7 mouse cellular contexts compared by ENCODE assay signal in genomic region chr5:113164873-113165441, GRCm38 (mm10). TPM values are rescaled to one million over a fixed set of nuclear protein-coding genes. Genes with fewer than 3 reads are reported as not detected.
DNase-seq lines count a peak whose midpoint lies in the region; ATAC-seq lines count a peak whose summit lies in the region.

No protein-coding gene starts in this region.

- no peak overlapping the region for H3K9ac ChIP-seq in hindbrain, embryonic 16.5 days (ENCODE audit: low read depth, low read length)
- H3K9ac ChIP-seq in limb, embryonic 12.5 days (replicated peaks): no peak overlapping the region
- no peak overlapping the region for H3K9ac ChIP-seq in midbrain, embryonic 11.5 days (ENCODE audit: low read length)

- no peaks in the 10 kb centered on the region for H3K36me3 ChIP-seq in hindbrain, embryonic 16.5 days (ENCODE audit: control insufficient read depth, insufficient read depth, low read length)
- H3K36me3 ChIP-seq in limb, embryonic 12.5 days: no peaks in the 10 kb centered on the region
- no peaks in the 10 kb centered on the region for H3K36me3 ChIP-seq in midbrain, embryonic 11.5 days (ENCODE audit: control insufficient read depth, insufficient read depth, low read length)
- no peaks in the 10 kb centered on the region for H3K36me3 ChIP-seq in splenic B cell, adult 2 months (ENCODE audit: control insufficient read depth, insufficient read depth, low read length, poor library complexity, severe bottlenecking)

- peak; percentile 91 for DNase-seq in WW6 (ENCODE audit: low read depth, low spot score)
- peak; percentile 70 for DNase-seq in c-Kit-negative CD71-positive TER-119-positive erythroid progenitor cells, embryonic 14.5 days (ENCODE audit: low read depth, low spot score)
- DNase-seq in gastrocnemius, adult 18-20 months (ENCODE audit: low spot score): peak; percentile 86
- peak; percentile 98 for DNase-seq in midbrain, embryonic 11.5 days (ENCODE audit: low spot score, missing footprints)
- DNase-seq in splenic B cell, adult 2 months (ENCODE audit: low read depth, low spot score): peak; percentile 75

- peak; percentile 79 for ATAC-seq in hindbrain, embryonic 16.5 days
- peak; percentile 71 for ATAC-seq in limb, embryonic 12.5 days (ENCODE audit: insufficient number of reproducible peaks, insufficient read depth, low FRiP score, low TSS enrichment, low read depth)
- ATAC-seq in midbrain, embryonic 11.5 days (ENCODE audit: low FRiP score): peak; percentile 90

- no peak overlapping the region for H3K4me3 ChIP-seq in hindbrain, embryonic 16.5 days (ENCODE audit: low read length)
- no peak overlapping the region for H3K4me3 ChIP-seq in limb, embryonic 12.5 days (replicated peaks)
- H3K4me3 ChIP-seq in midbrain, embryonic 11.5 days (ENCODE audit: low read depth, low read length): no peak overlapping the region

- H3K4me1 ChIP-seq in hindbrain, embryonic 16.5 days (ENCODE audit: control insufficient read depth, insufficient read depth, low read depth, low read length): peaks cover 17% of the 10 kb centered on the region
- peaks cover 29% of the 10 kb centered on the region for H3K4me1 ChIP-seq in limb, embryonic 12.5 days (replicated peaks)
- H3K4me1 ChIP-seq in midbrain, embryonic 11.5 days (ENCODE audit: control insufficient read depth, insufficient read depth, low read length): peaks cover 16% of the 10 kb centered on the region

- H3K4me2 ChIP-seq in hindbrain, embryonic 16.5 days (ENCODE audit: low read length): no peak overlapping the region
- H3K4me2 ChIP-seq in limb, embryonic 12.5 days: no peak overlapping the region
- no peak overlapping the region for H3K4me2 ChIP-seq in midbrain, embryonic 11.5 days

- H3K27me3 ChIP-seq in hindbrain, embryonic 16.5 days (replicated peaks; ENCODE audit: control insufficient read depth, insufficient read depth, low read length): no peaks in the 10 kb centered on the region
- peaks cover 17% of the 10 kb centered on the region for H3K27me3 ChIP-seq in limb, embryonic 12.5 days
- H3K27me3 ChIP-seq in midbrain, embryonic 11.5 days (ENCODE audit: control insufficient read depth, insufficient read depth, low read length): no peaks in the 10 kb centered on the region
- no peaks in the 10 kb centered on the region; the same call in 1 of the 2 replicates for H3K27me3 ChIP-seq in splenic B cell, adult 2 months (ENCODE audit: control insufficient read depth, insufficient read depth, low read length, poor library complexity, severe bottlenecking)

- H3K27ac ChIP-seq in hindbrain, embryonic 16.5 days (ENCODE audit: low read depth, low read length): no peak overlapping the region
- H3K27ac ChIP-seq in limb, embryonic 12.5 days: peak overlapping the region; percentile 54
- peak overlapping the region; percentile 30 for H3K27ac ChIP-seq in midbrain, embryonic 11.5 days (ENCODE audit: low read depth, low read length)

- WGBS in hindbrain, embryonic 16.5 days: 8% methylated on average over 14 of the region's 16 CpGs
- 6% methylated on average over 16 of the region's 16 CpGs for WGBS in limb, embryonic 12.5 days
- 7% methylated on average over 16 of the region's 16 CpGs for WGBS in midbrain, embryonic 11.5 days

- no peaks in the 10 kb centered on the region for H3K9me3 ChIP-seq in hindbrain, embryonic 16.5 days (ENCODE audit: control insufficient read depth, low read length)
- H3K9me3 ChIP-seq in limb, embryonic 12.5 days: no peaks in the 10 kb centered on the region
- H3K9me3 ChIP-seq in midbrain, embryonic 11.5 days (ENCODE audit: control insufficient read depth, low read length): no peaks in the 10 kb centered on the region

RNA-seq across cellular contexts. Expression of gene 2900026A02Rik, which starts 56.1 kb away (rescaled TPM):
- total RNA-seq in gastrocnemius, adult 18-20 months (2021): 10 to 100 TPM; 21.3 to 25.8 TPM
- 4.3 and 4.8 TPM in 2 replicates for polyA plus RNA-seq in hindbrain, embryonic 16.5 days (2015; fragmentation: Nextera tagmentation; extraction: Ambion mirVana)
- 3.2 and 4.9 TPM in 2 replicates for polyA plus RNA-seq in limb, embryonic 12.5 days (2016; fragmentation: Nextera tagmentation; extraction: Ambion mirVana)
- 0.98 and 1.2 TPM in 2 replicates for polyA plus RNA-seq in midbrain, embryonic 11.5 days (2014; fragmentation: Nextera tagmentation; extraction: Ambion mirVana)
